Mouse (Mus musculus) mouse trophoblast stem cell (cell line): Measurements from ENCODE around the gene Catsper2.
"Not testable (repeated sequence)": the region's sequence is repeated elsewhere in the genome, so short reads cannot be mapped to it uniquely, and the experiment has no call there.

ENCODE experiments used
- in situ Hi-C, 2 experiments: fragments of 300-500 bp; cut with MseI, MboI; formaldehyde crosslinking; loops; 2 replicates in 1 of 2; 3 replicates in 1 of 2; pipeline ENCODE4 v1.15.1; 2025

Catsper2 gene

GRCm38 (mm10) chr2:121434854-121435253, 21.3 kb upstream of the Catsper2 start:
- in situ Hi-C loops, result no loop called here

- in situ Hi-C loops, result no loop called here
Observed at GRCm38 (mm10) chr2:121425890-121426289, 12.3 kb upstream of the Catsper2 start.

GRCm38 (mm10) chr2:121423166-121423565, 9.6 kb upstream of the Catsper2 start:
- in situ Hi-C loops, result no loop called here

- in situ Hi-C loops, result no loop called here
Observed at GRCm38 (mm10) chr2:121418476-121418875, 4.9 kb upstream of the Catsper2 start.

- in situ Hi-C loops, result no loop called here
Observed at GRCm38 (mm10) chr2:121416356-121416755, 2.8 kb upstream of the Catsper2 start.

- in situ Hi-C loops, result no loop called here
Observed at GRCm38 (mm10) chr2:121415591-121415990, 2.0 kb upstream of the Catsper2 start.

- in situ Hi-C loops, result no loop called here
Observed at GRCm38 (mm10) chr2:121415103-121415502, 1.5 kb upstream of the Catsper2 start.

GRCm38 (mm10) chr2:121414139-121414685, 620 bp upstream of the Catsper2 start:
- in situ Hi-C loops, result no loop called here

- in situ Hi-C loops, result no loop called here
Observed at GRCm38 (mm10) chr2:121412843-121413386, 677 bp downstream of the Catsper2 start.

- in situ Hi-C loops, result no loop called here
Observed at GRCm38 (mm10) chr2:121408160-121408559, 5.4 kb downstream of the Catsper2 start.

- in situ Hi-C loops, result no loop called here
Observed at GRCm38 (mm10) chr2:121403296-121403695, 10.3 kb downstream of the Catsper2 start.

- in situ Hi-C loops, result no loop called here
Observed at GRCm38 (mm10) chr2:121396624-121397023, 17.0 kb downstream of the Catsper2 start.

- in situ Hi-C loops, result not testable (repeated sequence)
Observed at GRCm38 (mm10) chr2:121386961-121387575, 26.5 kb downstream of the Catsper2 start, which contains the start of gene Strc. Strc (minus strand) TSS chr2:121387168.

GRCm38 (mm10) chr2:121374766-121375165, 38.8 kb downstream of the Catsper2 start:
- in situ Hi-C loops, result no loop called here

GRCm38 (mm10) chr2:121372266-121372665, 41.3 kb downstream of the Catsper2 start:
- in situ Hi-C loops, result no loop called here

GRCm38 (mm10) chr2:121370921-121371320, 42.7 kb downstream of the Catsper2 start:
- in situ Hi-C loops, result no loop called here

- in situ Hi-C loops, result no loop called here
Observed at GRCm38 (mm10) chr2:121368831-121369230, 44.8 kb downstream of the Catsper2 start.

- in situ Hi-C loops, result no loop called here
Observed at GRCm38 (mm10) chr2:121363656-121364055, 49.9 kb downstream of the Catsper2 start.

- in situ Hi-C loops, result no loop called here
Observed at GRCm38 (mm10) chr2:121359461-121359860, 54.1 kb downstream of the Catsper2 start.

- in situ Hi-C loops, result no loop called here
Observed at GRCm38 (mm10) chr2:121358381-121358780, 55.2 kb downstream of the Catsper2 start.

- in situ Hi-C loops, result no loop called here
Observed at GRCm38 (mm10) chr2:121357961-121358360, 55.6 kb downstream of the Catsper2 start.

GRCm38 (mm10) chr2:121357494-121357893, 56.1 kb downstream of the Catsper2 start, which contains the start of gene Ckmt1:
Ckmt1 (plus strand) TSS chr2:121357714.
- in situ Hi-C loops, result no loop called here
